Mouse (Mus musculus) heart, embryonic 10.5 days (tissue): Measurements from ENCODE around the gene Galnt14. TPM values are rescaled to one million over a fixed set of nuclear protein-coding genes. Genes with fewer than 3 reads are reported as not detected.

Experiments
- DNase-seq: peaks from one replicate; pipeline ENCODE4 v3.0.0-alpha.2; 2017; ENCODE audit warnings: low spot score
- H3K27ac ChIP-seq: fragments of 300-500 bp; sonication (generic); 2 replicates; pipeline ENCODE4 v1.5.1; 2016; ENCODE audit warnings: mild to moderate bottlenecking
- H3K27me3 ChIP-seq: fragments of 300-500 bp; sonication (generic); 2 replicates; pipeline ENCODE4 v1.6.1; 2016; ENCODE audit warnings: mild to moderate bottlenecking; ENCODE audit not compliant: poor library complexity, insufficient read depth, severe bottlenecking
- H3K36me3 ChIP-seq: fragments of 300-500 bp; sonication (generic); 2 replicates; pipeline ENCODE4 v1.6.1; 2016; ENCODE audit warnings: mild to moderate bottlenecking, moderate library complexity
- H3K4me1 ChIP-seq: fragments of 300-500 bp; sonication (generic); 2 replicates; pipeline ENCODE4 v1.6.1; 2016; ENCODE audit warnings: mild to moderate bottlenecking
- H3K4me3 ChIP-seq: fragments of 300-500 bp; sonication (generic); 2 replicates; pipeline ENCODE4 v1.5.1; 2016; ENCODE audit warnings: mild to moderate bottlenecking, moderate library complexity
- H3K9me3 ChIP-seq: fragments of 300-500 bp; sonication (generic); 2 replicates; pipeline ENCODE4 v1.6.1; 2016; ENCODE audit warnings: mild to moderate bottlenecking, moderate library complexity
- WGBS: fragments of 180-500 bp; shearing (Covaris S2); methylation state at CpG from one replicate; pipeline ENCODE4 v1.1.7; 2016; 5-methylcytosine and 5-hydroxymethylcytosine counted together
- polyA plus RNA-seq: library from polyadenylated mRNA; unstranded; fragments of >200 nt; fragmentation: Nextera tagmentation; extraction: Ambion mirVana; gene quantifications from 2 replicates; pipeline ENCODE4 v1.2.1, GENCODE M21; 2016

The Galnt14 gene
- polyA plus RNA-seq, 1 experiment from 2014 or later: 3.0 TPM

DNA sequence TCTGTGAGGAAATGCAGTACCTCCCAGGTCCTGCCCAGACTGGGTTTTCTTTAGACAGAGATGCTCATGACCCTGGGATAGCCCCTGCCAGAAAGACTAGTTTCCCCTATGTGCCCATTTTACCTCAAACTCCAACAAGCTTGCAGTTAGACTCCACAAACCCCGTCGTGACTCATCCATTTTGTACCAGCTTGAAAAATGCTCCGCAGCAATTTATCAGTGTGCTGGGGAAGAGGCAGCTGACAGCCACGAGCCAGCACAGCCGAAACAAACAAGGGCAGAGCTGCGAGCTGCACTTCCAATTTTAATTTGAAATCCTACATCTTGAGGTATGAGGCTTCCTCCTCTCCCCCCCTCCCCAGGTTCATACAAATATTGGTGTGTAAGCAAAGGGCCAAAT, 60.9 kb downstream of the Galnt14 start:
- Histone ChIP-seq H3K27me3 (0 out of 2 replicates have a peak, but pooled peaks cover 4% of the 10 kb centered on the region), H3K27ac (no peak overlapping the region), H3K4me1 (peaks cover 4% of the 10 kb centered on the region; the same call in 1 of the 2 replicates), H3K36me3 (no peaks in the 10 kb centered on the region), H3K9me3 (no peaks in the 10 kb centered on the region), H3K4me3 (no peak overlapping the region)
- DNase-seq: no peak
- 55% methylated on average over 6 of the region's 6 CpGs for WGBS

DNA sequence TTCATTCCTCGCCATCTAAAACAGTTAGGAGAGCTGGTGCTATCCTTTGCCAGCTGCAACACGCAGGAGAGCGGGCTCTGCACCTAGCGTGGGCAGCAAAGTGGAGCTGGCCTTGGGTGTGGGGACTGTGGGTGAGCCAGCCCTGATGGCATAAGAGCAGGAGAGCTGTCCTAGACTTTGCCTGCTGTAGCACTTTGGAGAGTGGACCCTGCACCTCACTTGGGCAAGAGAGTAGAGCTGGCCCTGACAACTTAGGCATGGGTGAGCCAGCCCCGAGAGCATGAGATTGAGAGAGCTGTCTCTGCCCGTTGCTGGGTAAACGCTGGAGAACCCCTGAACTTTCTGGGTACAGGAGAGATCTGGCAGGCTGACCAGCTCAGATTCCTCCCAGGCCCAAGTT, 68.6 kb downstream of the Galnt14 start:
- no peak overlapping the region for H3K4me3 ChIP-seq
- no peaks in the 10 kb centered on the region for H3K36me3 ChIP-seq
- no peak overlapping the region; the same call in 1 of the 2 replicates for H3K27ac ChIP-seq
- 0 out of 2 replicates have a peak, but pooled peaks cover 4% of the 10 kb centered on the region for H3K27me3 ChIP-seq
- H3K4me1 ChIP-seq: peaks cover 17% of the 10 kb centered on the region
- 86% methylated on average over 7 of the region's 7 CpGs for WGBS
- DNase-seq: no peak
- no peaks in the 10 kb centered on the region for H3K9me3 ChIP-seq

DNA sequence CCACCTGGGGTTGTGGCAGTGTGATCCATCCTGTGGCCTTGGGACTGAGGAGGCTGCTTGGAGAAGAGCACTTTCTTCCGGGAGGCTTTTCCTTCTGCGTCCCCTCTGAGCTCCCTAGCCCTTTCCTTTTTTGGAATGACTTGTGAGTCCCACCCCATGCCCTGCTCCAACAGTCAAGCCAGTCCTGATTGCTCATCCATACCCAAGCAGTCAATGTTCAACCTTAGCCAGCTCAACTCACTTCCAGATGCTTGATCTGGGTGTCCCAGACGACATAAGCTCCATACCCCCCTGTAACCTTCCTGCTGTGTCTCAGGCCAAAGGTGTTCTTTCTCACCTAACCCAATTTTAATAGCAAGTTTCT, 70.2 kb downstream of the Galnt14 start:
- WGBS: 41% methylated on average over 3 of the region's 3 CpGs
- no peak overlapping the region for H3K4me3 ChIP-seq
- no peaks in the 10 kb centered on the region for H3K36me3 ChIP-seq
- H3K9me3 ChIP-seq: no peaks in the 10 kb centered on the region
- peaks cover 17% of the 10 kb centered on the region for H3K4me1 ChIP-seq
- DNase-seq: no peak
- H3K27ac ChIP-seq: no peak overlapping the region
- no peaks in the 10 kb centered on the region for H3K27me3 ChIP-seq

DNA sequence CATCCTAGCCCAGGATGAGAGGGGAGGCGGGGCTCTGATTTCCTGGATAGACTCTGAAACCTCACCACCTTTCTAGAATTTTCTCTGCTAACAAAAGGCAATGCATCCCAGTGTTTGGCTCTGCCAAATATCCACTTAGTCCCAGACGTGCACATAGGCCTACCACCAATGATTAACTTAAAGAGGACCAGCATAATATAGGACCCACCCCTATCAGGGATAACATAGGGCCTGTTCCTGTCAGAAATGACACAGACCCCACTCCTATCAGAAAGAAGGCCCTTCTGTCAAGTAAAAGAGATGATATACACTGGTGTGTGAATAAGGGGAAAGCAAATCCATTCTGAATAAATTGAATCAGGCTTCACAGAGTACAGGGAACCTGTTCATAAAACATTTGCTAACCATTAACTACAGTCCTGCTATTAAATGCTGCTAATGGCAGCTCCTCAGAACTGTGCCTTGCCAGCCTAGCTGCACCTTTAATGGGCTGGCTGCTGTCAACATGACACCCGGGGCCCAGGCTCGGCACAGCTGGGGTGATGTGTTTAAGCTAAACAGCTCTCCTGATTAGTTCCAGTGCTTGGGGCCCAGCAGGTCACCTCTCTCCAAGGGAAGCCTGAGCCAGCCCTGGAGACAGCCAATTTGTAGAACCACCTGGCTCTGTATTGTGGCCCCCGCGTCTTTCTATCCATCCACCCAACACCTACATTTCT, 70.7 kb downstream of the Galnt14 start:
- H3K9me3 ChIP-seq: no peaks in the 10 kb centered on the region
- H3K4me3 ChIP-seq: no peak overlapping the region
- no peaks in the 10 kb centered on the region for H3K27me3 ChIP-seq
- no peak overlapping the region for H3K27ac ChIP-seq
- no peaks in the 10 kb centered on the region for H3K36me3 ChIP-seq
- no peak for DNase-seq
- peaks cover 17% of the 10 kb centered on the region for H3K4me1 ChIP-seq
- 32% methylated on average over 6 of the region's 6 CpGs for WGBS

DNA sequence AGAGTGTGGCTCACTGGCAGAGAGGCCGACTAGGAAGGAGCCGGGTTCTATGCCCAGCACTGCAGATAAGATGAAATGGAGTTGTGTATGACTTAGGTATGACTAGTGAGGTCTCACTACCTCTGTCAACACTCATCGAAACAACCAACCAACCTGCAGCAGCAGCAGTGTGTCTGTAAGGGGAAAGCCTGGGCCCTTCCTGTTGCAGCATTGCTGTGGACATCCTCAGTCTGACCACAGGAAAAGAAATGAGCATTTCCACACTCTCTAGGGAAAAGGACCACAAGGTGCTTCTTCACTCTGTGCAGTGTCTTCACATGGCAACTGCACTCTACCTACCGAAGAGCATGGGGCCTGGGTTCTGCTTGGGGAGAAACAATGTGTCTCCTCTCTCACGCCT, 73.3 kb downstream of the Galnt14 start:
- no peak overlapping the region for H3K27ac ChIP-seq
- WGBS: 84% methylated on average over 5 of the region's 5 CpGs
- no peaks in the 10 kb centered on the region for H3K9me3 ChIP-seq
- H3K36me3 ChIP-seq: no peaks in the 10 kb centered on the region
- H3K4me3 ChIP-seq: no peak overlapping the region
- peaks cover 13% of the 10 kb centered on the region for H3K4me1 ChIP-seq
- no peak for DNase-seq
- no peaks in the 10 kb centered on the region for H3K27me3 ChIP-seq

DNA sequence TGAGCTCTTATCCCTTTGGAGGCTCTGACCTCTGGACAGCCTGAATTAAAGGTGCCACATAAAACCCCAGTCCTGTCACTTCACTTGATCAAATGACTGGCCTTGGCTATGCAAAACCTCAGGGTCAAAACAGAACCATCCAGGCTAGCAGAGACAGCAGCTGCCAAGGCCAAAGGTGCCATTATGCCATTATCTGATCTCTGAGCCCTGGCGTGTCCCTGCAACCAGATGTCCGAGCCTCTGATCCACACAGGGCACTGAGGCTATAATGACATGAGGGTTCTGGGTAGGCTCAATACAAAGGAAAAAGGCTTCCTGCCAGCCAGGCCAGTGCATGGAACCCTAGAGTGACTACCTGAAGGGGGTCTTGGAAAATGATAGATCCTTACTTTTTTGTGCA, 75.4 kb downstream of the Galnt14 start:
- Histone ChIP-seq H3K27ac (no peak overlapping the region), H3K9me3 (no peaks in the 10 kb centered on the region), H3K36me3 (no peaks in the 10 kb centered on the region), H3K4me3 (no peak overlapping the region), H3K27me3 (no peaks in the 10 kb centered on the region), H3K4me1 (peaks cover 20% of the 10 kb centered on the region)
- 81% methylated on average over 2 of the region's 2 CpGs for WGBS
- no peak for DNase-seq

DNA sequence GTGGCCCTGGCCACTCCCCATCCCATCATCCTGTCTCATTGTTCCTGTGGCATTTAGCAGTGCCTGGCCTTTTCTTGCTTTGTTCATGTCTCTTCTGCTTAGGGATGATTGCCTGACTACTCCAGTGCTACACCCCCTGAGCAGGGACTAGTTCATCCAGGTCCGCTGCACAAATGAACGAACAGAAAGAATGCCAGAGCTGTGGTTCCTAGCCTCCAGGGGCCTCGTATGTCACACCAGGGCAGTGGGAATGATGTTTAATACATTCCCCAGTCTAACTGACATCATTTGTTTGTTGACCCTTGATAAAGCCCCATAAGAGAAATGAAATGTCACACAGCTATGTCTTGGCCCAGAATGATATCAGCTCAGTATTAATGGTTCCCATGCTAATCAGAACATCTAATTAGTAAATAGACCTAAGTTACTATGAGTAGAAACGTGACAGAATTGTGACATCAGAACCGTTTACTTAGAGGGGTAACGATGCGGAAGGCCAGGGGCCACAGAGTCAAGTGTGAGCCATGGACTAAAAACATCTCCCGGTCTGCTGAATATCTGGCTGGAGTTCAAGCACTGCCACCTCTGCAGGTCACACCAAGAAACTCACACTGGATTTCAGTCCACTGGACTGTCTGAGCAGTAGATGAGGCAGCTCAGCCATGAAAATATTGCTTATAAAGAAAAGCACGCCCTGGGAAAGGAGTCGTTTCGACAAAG, 76.1 kb downstream of the Galnt14 start:
- 77% methylated on average over 11 of the region's 11 CpGs for WGBS
- Histone ChIP-seq H3K27me3 (no peaks in the 10 kb centered on the region), H3K4me1 (peaks cover 13% of the 10 kb centered on the region), H3K9me3 (no peaks in the 10 kb centered on the region), H3K36me3 (no peaks in the 10 kb centered on the region), H3K4me3 (no peak overlapping the region), H3K27ac (no peak overlapping the region)
- no peak for DNase-seq

DNA sequence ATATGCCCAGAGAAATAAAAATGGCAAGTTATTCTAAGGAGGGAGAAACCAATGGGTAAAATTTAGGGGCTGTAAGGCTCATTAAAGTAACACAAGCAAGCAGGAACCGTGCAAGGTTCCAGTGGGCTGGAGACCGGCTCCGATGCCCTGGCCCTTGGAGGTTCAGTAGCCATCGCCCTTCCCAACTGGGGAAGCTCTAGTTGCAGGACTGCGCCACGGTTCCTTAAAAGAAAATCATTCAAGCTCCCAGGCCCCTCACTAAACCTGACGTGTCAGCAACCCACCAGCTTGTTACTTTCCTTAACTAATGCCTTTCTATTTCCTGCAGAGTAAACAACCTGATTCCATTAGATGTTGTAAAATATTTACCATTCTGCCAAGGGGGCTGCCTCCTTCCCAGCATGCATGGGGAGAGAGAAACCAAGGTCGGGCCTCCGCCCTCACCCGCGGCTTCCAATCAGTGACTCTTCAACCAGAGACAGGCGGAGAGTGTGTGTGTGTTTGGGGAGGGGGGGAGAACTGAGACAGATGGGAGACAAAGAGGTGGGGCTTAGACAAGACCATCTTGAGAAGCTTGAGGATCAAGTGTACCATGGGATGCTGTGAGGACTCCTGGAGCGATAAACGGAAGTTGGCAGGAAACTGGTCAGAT, 81.9 kb downstream of the Galnt14 start:
- no peak for DNase-seq
- 88% methylated on average over 14 of the region's 14 CpGs for WGBS
- no peak overlapping the region for H3K27ac ChIP-seq

DNA sequence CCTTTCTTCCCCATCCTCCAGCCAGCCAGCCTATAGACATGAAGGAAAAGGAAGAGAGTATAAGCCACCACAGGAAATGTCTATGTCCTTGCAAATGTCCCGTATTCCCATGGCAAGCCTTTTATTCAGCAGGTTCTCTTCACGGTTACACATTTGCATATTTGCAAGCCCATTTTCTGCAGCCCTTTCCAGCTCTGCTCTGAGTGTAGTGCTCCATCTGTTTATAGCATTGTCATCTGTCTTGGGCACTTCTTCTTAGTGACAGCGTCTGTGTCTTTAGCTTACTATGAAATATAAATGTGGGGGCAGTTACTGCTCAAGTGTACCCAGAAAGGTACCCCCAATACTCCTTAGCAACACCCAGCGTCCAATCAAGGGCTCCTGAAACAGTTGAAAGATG, 83.3 kb downstream of the Galnt14 start:
- DNase-seq: no peak
- H3K4me1 ChIP-seq: peaks cover 10% of the 10 kb centered on the region
- H3K9me3 ChIP-seq: no peaks in the 10 kb centered on the region
- H3K36me3 ChIP-seq: no peaks in the 10 kb centered on the region
- WGBS: 78% methylated on average over 4 of the region's 4 CpGs
- no peak overlapping the region for H3K27ac ChIP-seq
- H3K27me3 ChIP-seq: no peaks in the 10 kb centered on the region
- no peak overlapping the region for H3K4me3 ChIP-seq

More for the DNA sequence above, 81.9 kb downstream of the Galnt14 start:
- Histone ChIP-seq H3K9me3 (no peaks in the 10 kb centered on the region), H3K27me3 (no peaks in the 10 kb centered on the region), H3K4me1 (peaks cover 10% of the 10 kb centered on the region), H3K36me3 (no peaks in the 10 kb centered on the region), H3K4me3 (no peak overlapping the region)

DNA sequence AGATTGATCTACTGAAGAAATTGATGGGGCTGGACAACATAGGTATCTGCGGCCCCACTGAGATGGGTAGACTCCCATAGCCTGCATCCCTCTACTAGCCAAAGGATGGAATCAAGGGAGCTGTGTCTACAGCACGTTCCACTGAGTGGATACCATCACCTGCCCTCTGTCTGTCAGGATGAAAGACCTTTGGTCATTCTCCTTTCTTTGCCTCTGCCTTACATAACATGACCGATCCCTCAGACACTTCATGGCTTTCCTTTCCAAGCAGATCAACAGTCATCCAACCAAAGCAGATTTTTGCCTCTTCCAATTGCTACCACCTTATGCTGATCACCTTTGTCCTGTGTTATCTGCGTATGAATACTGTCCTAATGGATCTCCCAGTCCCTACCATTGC, 90.2 kb downstream of the Galnt14 start:
- Histone ChIP-seq H3K4me3 (no peak overlapping the region), H3K27ac (no peak overlapping the region), H3K36me3 (no peaks in the 10 kb centered on the region), H3K27me3 (no peaks in the 10 kb centered on the region), H3K9me3 (no peaks in the 10 kb centered on the region), H3K4me1 (no peaks in the 10 kb centered on the region)
- DNase-seq: no peak
- WGBS: 78% methylated on average over 4 of the region's 4 CpGs

DNA sequence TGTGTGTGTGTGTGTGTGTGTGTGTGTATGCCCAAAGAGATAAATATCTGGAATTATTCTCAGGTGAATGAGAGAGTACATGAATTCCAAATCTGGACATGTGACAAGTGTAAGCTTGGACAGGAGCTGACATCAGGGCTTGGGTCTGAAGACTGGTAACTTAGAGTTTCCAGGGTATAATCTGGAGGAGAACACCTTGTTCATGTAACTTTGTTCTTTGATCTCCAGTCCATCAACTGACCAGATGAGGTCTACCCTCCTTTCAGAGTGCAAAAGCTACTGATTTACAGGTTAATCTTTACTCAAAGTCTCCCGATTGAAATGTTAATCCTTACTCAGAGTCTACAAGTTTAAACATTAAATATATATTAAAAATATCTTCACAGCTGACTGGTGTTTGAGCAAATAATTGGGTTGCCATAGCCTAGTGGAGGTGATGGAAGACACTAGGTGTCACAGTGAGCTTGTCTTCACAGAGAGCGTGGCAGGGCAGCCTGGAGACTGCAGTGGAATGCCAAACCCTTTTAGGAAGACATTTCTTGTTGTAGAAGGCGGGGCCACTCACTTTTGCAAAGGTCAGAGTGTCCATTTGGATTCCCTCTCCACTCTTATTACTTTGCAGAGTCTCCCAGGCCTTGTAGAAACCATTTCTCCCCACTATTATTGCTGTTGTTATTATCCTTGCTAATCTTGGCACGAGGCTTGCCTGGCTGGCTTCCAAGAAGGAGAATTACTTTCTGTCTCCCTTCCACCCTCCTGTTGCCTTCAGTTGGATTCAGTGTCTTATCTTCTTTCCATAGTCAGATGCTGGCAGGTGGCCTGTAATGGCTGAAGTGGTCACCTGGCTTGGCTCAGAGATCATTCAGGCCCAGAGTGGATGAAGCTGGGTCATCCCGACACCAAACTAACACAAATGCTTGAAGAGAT, 107.4 kb downstream of the Galnt14 start:
- Histone ChIP-seq H3K4me3 (no peak overlapping the region), H3K4me1 (peaks cover 7% of the 10 kb centered on the region; the same call in 1 of the 2 replicates), H3K36me3 (no peaks in the 10 kb centered on the region), H3K27ac (no peak overlapping the region), H3K27me3 (no peaks in the 10 kb centered on the region), H3K9me3 (no peaks in the 10 kb centered on the region)
- 59% methylated on average over 5 of the region's 5 CpGs for WGBS
- no peak for DNase-seq

DNA sequence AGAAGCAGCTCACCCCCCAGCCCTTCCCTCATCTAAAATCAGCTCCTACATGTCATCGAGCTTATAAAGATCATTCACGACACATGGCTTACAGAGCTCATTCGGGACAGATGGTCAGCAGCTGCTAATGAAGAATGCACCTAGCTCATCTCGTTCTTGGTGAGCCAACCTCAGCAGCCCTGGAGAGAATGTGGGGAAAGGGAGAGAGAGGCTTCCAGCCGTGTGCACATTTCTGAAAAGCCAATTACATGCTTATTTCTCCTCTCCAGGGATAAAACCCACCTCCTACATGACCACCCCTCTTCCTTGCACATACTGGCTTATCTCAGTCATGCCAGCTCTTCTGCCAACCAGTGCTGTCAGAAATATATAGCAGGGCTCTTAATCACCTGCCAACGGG, 110.3 kb downstream of the Galnt14 start:
- 83% methylated on average over 6 of the region's 6 CpGs for WGBS
- no peaks in the 10 kb centered on the region for H3K9me3 ChIP-seq
- H3K27me3 ChIP-seq: no peaks in the 10 kb centered on the region
- no peak for DNase-seq
- no peak overlapping the region for H3K27ac ChIP-seq
- no peaks in the 10 kb centered on the region for H3K36me3 ChIP-seq
- H3K4me3 ChIP-seq: no peak overlapping the region
- peaks cover 7% of the 10 kb centered on the region; the same call in 1 of the 2 replicates for H3K4me1 ChIP-seq
